Mouse (Mus musculus) embryonic facial prominence, embryonic 15.5 days (tissue): ENCODE results near the gene Atp5h. TPM values are rescaled to one million over a fixed set of nuclear protein-coding genes. Genes with fewer than 3 reads are reported as not detected.
A peak's percentile ranks its signal among the peaks of the same experiment; 100 is the strongest.

ENCODE experiments used
- ATAC-seq: fragments of 200-750 bp; cut with Nextera tagmentation; 2 replicates; pipeline ENCODE4 v1.8.0; 2017; ENCODE audit warnings: low read depth, moderate TSS enrichment; ENCODE audit not compliant: insufficient number of reproducible peaks, low FRiP score, low TSS enrichment
- H3K27ac ChIP-seq: fragments of 300-500 bp; sonication (generic); replicated peaks from 2 replicates; pipeline ENCODE4 v1.5.1; 2015; ENCODE audit warnings: mild to moderate bottlenecking, inconsistent platforms
- H3K27me3 ChIP-seq: fragments of 300-500 bp; sonication (generic); 2 replicates; pipeline ENCODE4 v1.6.1; 2015; ENCODE audit warnings: inconsistent platforms
- H3K36me3 ChIP-seq: fragments of 300-500 bp; sonication (generic); 2 replicates; pipeline ENCODE4 v1.6.1; 2015; ENCODE audit warnings: mild to moderate bottlenecking, inconsistent platforms
- H3K4me1 ChIP-seq: fragments of 300-500 bp; sonication (generic); 2 replicates; pipeline ENCODE4 v1.6.1; 2015; ENCODE audit warnings: inconsistent platforms
- H3K4me2 ChIP-seq: fragments of 300-500 bp; sonication (generic); replicated peaks from 2 replicates; pipeline ENCODE4 v1.6.1; 2015; ENCODE audit warnings: mild to moderate bottlenecking, inconsistent platforms
- H3K4me3 ChIP-seq: fragments of 300-500 bp; sonication (generic); replicated peaks from 2 replicates; pipeline ENCODE4 v1.5.1; 2015; ENCODE audit warnings: mild to moderate bottlenecking, inconsistent platforms
- H3K9ac ChIP-seq: fragments of 300-500 bp; sonication (generic); 2 replicates; pipeline ENCODE4 v1.6.1; 2015; ENCODE audit warnings: inconsistent platforms
- H3K9me3 ChIP-seq: fragments of 300-500 bp; sonication (generic); replicated peaks from 2 replicates; pipeline ENCODE4 v1.6.1; 2016; ENCODE audit warnings: inconsistent platforms
- WGBS: fragments of 180-500 bp; shearing (Covaris S2); methylation state at CpG from one replicate; pipeline ENCODE4 v1.1.7; 2015; 5-methylcytosine and 5-hydroxymethylcytosine counted together
- polyA plus RNA-seq: library from polyadenylated mRNA; unstranded; fragments of >200 nt; fragmentation: Nextera tagmentation; extraction: Ambion mirVana; gene quantifications from 2 replicates; pipeline ENCODE4 v1.2.1, GENCODE M21; 2015

Atp5h gene
- polyA plus RNA-seq, 1 experiment from 2014 or later, result 815 TPM

- Histone ChIP-seq H3K27me3 (no peaks in the 10 kb centered on the region), H3K36me3 (no peaks in the 10 kb centered on the region), H3K4me2 (no peak overlapping the region), H3K4me1 (peaks cover 5% of the 10 kb centered on the region; the same call in 1 of the 2 replicates), H3K9me3 (no peaks in the 10 kb centered on the region), H3K27ac (no peak overlapping the region), H3K4me3 (no peak overlapping the region), H3K9ac (no peak overlapping the region)
- WGBS, result 51% methylated on average over 4 of the region's 4 CpGs
- ATAC-seq, result no peak
Observed at GRCm38 (mm10) chr11:115453306-115453705, 33.5 kb upstream of the Atp5h start.

- no peak overlapping the region for H3K4me2 ChIP-seq
- ATAC-seq, result no peak
- WGBS, result 72% methylated on average over 7 of the region's 7 CpGs
- no peaks in the 10 kb centered on the region for H3K9me3 ChIP-seq
- peaks cover 2% of the 10 kb centered on the region; the same call in 1 of the 2 replicates for H3K4me1 ChIP-seq
- no peaks in the 10 kb centered on the region for H3K36me3 ChIP-seq
- H3K27me3 ChIP-seq, result no peaks in the 10 kb centered on the region
- no peak overlapping the region for H3K4me3 ChIP-seq
- H3K27ac ChIP-seq, result no peak overlapping the region
- no peak overlapping the region for H3K9ac ChIP-seq
Observed at GRCm38 (mm10) chr11:115452281-115452860, 32.6 kb upstream of the Atp5h start.

DNA sequence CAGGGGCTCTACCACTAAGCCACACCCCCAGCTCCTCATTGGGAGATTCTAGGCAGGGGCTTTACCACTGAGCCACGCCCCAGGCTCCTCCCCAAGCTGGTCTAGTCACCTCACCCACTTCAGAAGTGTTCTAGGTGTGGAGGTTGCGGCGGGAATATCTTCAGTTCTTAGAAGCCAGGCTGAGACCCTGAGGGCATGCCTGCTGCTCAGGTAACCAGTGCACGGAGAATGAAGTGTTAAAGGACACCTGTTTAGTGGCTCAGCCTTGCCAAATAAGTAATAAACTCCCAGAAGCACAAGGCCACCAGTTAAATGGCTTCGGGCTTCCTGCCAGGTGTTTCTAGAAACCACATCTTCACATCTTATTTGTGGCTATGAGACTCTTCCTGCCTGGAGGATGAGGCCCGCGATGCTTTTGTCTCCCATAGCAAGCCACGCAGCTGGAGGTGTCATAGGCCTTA is 32.0 kb upstream of the Atp5h start:
- Histone ChIP-seq H3K9ac (no peak overlapping the region), H3K27me3 (no peaks in the 10 kb centered on the region), H3K4me3 (no peak overlapping the region), H3K27ac (no peak overlapping the region), H3K9me3 (no peaks in the 10 kb centered on the region), H3K36me3 (no peaks in the 10 kb centered on the region), H3K4me1 (no peaks in the 10 kb centered on the region), H3K4me2 (no peak overlapping the region)
- ATAC-seq, result no peak
- WGBS, result 73% methylated on average over 8 of the region's 8 CpGs

GRCm38 (mm10) chr11:115450176-115450575 is 30.4 kb upstream of the Atp5h start:
- WGBS, result 88% methylated on average over 7 of the region's 7 CpGs
- no peak overlapping the region for H3K4me2 ChIP-seq
- no peak overlapping the region for H3K27ac ChIP-seq
- no peak overlapping the region for H3K4me3 ChIP-seq
- H3K9me3 ChIP-seq, result no peaks in the 10 kb centered on the region
- H3K36me3 ChIP-seq, result no peaks in the 10 kb centered on the region
- no peak for ATAC-seq
- no peaks in the 10 kb centered on the region for H3K27me3 ChIP-seq
- no peak overlapping the region for H3K9ac ChIP-seq
- no peaks in the 10 kb centered on the region for H3K4me1 ChIP-seq

GRCm38 (mm10) chr11:115448998-115449397 is 29.2 kb upstream of the Atp5h start:
- H3K27me3 ChIP-seq, result no peaks in the 10 kb centered on the region
- H3K9me3 ChIP-seq, result no peaks in the 10 kb centered on the region
- H3K36me3 ChIP-seq, result no peaks in the 10 kb centered on the region
- H3K4me2 ChIP-seq, result no peak overlapping the region
- 24% methylated on average over 7 of the region's 7 CpGs for WGBS
- no peak for ATAC-seq
- no peak overlapping the region for H3K27ac ChIP-seq
- H3K9ac ChIP-seq, result no peak overlapping the region
- no peak overlapping the region for H3K4me3 ChIP-seq
- H3K4me1 ChIP-seq, result no peaks in the 10 kb centered on the region

DNA sequence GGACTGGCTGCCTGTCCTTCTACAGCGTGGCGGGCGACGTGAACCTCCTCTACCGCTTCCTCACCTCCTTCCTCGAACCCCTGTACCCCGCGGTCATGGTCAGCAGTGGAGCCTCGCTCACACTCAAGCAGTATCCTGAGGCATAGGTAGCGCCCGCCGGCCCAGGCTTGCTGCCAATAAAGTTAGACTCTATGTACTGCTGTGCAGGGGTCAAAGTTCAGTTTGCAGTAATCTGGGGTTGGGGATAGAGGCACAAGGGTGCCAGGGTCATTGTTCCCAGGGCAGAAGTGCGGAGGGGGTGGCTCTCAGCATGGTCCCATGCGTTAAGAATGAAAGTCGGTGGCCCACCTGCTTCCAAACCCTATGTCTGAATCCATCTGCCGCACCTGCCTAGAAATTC is 28.3 kb upstream of the Atp5h start:
- 87% methylated on average over 16 of the region's 16 CpGs for WGBS
- H3K4me2 ChIP-seq, result no peak overlapping the region
- no peak overlapping the region for H3K4me3 ChIP-seq

GRCm38 (mm10) chr11:115447321-115447885 is 27.6 kb upstream of the Atp5h start:
- 0 out of 2 replicates have a peak, but pooled peaks have one; percentile 40 for ATAC-seq
- WGBS, result 81% methylated on average over 11 of the region's 11 CpGs
- no peak overlapping the region for H3K9ac ChIP-seq
- H3K9me3 ChIP-seq, result no peaks in the 10 kb centered on the region
- H3K4me3 ChIP-seq, result no peak overlapping the region
- H3K4me2 ChIP-seq, result no peak overlapping the region
- no peak overlapping the region for H3K27ac ChIP-seq
- H3K4me1 ChIP-seq, result no peaks in the 10 kb centered on the region
- H3K36me3 ChIP-seq, result no peaks in the 10 kb centered on the region
- no peaks in the 10 kb centered on the region for H3K27me3 ChIP-seq

More for the DNA sequence above, 28.3 kb upstream of the Atp5h start:
- Histone ChIP-seq H3K4me1 (no peaks in the 10 kb centered on the region), H3K36me3 (no peaks in the 10 kb centered on the region), H3K9me3 (no peaks in the 10 kb centered on the region), H3K27ac (no peak overlapping the region), H3K9ac (no peak overlapping the region), H3K27me3 (no peaks in the 10 kb centered on the region)
- 0 out of 2 replicates have a peak, but pooled peaks have one; percentile 18 for ATAC-seq

DNA sequence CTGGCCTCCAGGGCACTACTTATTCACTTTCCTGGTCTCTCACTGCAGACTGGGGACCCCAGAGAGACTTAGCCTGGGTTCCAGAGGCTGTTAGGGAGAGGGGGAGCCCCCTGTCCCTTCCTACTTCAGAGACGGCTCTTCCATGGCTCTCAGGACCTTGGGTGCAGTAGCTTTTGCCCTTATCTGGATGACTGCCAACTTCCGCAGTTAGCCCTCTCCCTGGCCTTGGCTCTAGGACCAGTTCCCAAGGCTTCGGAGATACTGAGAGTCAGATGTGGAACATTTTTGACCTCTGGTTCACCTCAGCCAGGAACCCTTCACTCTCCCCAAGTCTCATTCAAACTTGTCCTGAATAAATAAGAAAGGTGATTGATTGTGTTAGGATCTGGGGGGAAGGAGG is 27.1 kb upstream of the Atp5h start:
- Histone ChIP-seq H3K4me1 (no peaks in the 10 kb centered on the region), H3K4me3 (no peak overlapping the region), H3K9me3 (no peaks in the 10 kb centered on the region), H3K27ac (no peak overlapping the region), H3K9ac (no peak overlapping the region), H3K4me2 (no peak overlapping the region), H3K36me3 (no peaks in the 10 kb centered on the region), H3K27me3 (no peaks in the 10 kb centered on the region)
- ATAC-seq, result no peak
- 58% methylated on average over 3 of the region's 3 CpGs for WGBS

GRCm38 (mm10) chr11:115441417-115441816 is 21.7 kb upstream of the Atp5h start:
- 42% methylated on average over 15 of the region's 15 CpGs for WGBS
- no peaks in the 10 kb centered on the region for H3K27me3 ChIP-seq
- 0 out of 2 replicates have a peak, but pooled peaks have one; percentile 29 for ATAC-seq
- H3K4me2 ChIP-seq, result no peak overlapping the region
- no peak overlapping the region for H3K27ac ChIP-seq
- H3K4me3 ChIP-seq, result no peak overlapping the region
- H3K36me3 ChIP-seq, result no peaks in the 10 kb centered on the region
- no peak overlapping the region for H3K9ac ChIP-seq
- H3K9me3 ChIP-seq, result no peaks in the 10 kb centered on the region
- peaks cover 6% of the 10 kb centered on the region for H3K4me1 ChIP-seq

DNA sequence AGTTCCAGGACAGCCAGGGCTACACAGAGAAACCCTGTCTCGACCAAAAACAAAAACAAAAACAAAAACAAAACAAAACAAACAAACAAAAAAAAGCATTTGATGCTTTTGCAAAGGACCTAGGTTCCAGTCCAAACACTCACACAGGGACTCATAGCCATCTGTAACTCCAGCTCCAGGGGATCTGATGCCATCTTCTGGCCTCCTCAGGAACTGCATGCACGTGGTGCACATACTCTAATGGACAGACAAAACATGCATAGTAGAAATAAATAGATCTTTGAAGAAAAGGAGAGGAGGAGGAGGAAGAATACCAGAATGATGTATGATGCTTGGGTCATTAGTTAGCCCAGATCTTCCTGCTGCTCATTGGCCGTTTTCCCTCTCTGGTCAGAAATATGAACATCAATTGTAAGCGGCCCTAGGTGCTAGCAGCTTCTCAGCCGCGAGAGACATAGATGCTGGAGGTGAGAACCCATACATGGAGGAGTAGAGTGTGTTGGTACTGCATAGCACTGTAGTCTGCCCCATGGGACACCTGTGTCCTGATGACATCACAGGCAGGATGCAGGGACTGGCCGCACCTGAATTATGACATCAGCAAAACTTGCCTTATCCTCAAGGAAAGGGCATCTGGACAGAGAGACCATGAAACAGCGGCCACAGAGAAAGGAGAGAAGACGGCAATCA is 20.3 kb upstream of the Atp5h start, which contains the start of gene Trim80:
Gene Trim80 (plus strand): TSS at position 640 of the 690 bp plus-strand sequence.
- Histone ChIP-seq H3K4me3 (no peak within 1 kb of the TSS), H3K27me3 (no peaks in the 10 kb centered on the region), H3K27ac (no peak within 1 kb of the TSS), H3K4me2 (no peak within 1 kb of the TSS), H3K9me3 (no peaks in the 10 kb centered on the region), H3K9ac (no peak within 1 kb of the TSS), H3K36me3 (no peaks in the 10 kb centered on the region), H3K4me1 (peaks cover 20% of the 10 kb centered on the region)
- 93% methylated on average over 9 of the region's 9 CpGs for whole genome bisulfite sequencing
- ATAC-seq, result no peak

DNA sequence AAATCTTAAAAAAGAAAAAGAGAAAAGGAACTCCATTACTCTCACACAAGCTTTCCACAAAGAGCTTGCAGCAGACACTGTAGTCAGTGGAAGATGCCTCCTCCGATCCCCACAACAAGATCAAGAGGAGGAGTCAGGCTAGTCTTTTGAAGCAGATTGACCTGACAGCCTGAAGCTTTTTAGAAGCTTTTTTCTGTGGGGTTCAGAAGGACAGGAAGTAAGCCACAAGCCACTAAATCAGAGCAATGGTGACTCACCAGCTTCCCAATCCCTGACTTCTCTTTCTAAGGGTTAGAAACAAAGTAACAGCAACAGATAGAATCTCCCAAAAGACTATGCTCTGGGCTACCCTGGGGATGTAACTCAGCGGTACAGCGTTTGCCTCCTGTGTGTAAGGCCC is 19.6 kb upstream of the Atp5h start:
- no peak for ATAC-seq
- Histone ChIP-seq H3K4me3 (no peak overlapping the region), H3K27ac (no peak overlapping the region), H3K4me2 (no peak overlapping the region), H3K27me3 (no peaks in the 10 kb centered on the region), H3K36me3 (no peaks in the 10 kb centered on the region), H3K4me1 (peaks cover 20% of the 10 kb centered on the region), H3K9ac (no peak overlapping the region), H3K9me3 (no peaks in the 10 kb centered on the region)
- 83% methylated on average over 3 of the region's 3 CpGs for WGBS
